Mouse (Mus musculus): ENCODE measurements around the gene Pank4. TPM values are rescaled to one million over a fixed set of nuclear protein-coding genes. Genes with fewer than 3 reads are reported as not detected.

Pank4 gene
- polyA plus RNA-seq, 1 experiment: 16.7 TPM

DNA sequence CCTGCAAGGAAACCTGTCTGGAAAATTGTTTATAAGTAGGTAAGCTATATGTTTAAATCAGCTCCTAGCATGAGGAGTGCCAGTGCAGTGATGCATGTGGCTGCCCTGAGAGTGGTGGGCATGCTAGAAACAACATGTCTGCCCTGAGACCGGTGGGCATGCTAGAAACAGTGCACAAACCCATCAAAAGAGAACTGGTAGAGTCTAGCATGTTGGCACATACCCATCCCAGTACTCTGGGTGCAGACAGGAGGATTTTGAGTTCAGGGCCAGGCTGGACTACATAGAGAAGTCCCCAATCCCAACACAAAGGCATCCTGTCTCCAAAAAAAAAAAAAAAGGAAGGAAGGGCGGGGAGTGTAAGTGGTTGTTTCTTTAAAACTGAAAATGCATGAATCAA, 29.1 kb upstream of the Pank4 start:
- H3K4me1 ChIP-seq (ENCODE audit: control insufficient read depth, insufficient read depth, low read length): no peaks in the 10 kb centered on the region
- no peak overlapping the region for H3K4me3 ChIP-seq (ENCODE audit: control insufficient read depth, low read depth, low read length)
- no peaks in the 10 kb centered on the region for H3K27me3 ChIP-seq (ENCODE audit: control insufficient read depth, insufficient read depth, low read length)
- TF ChIP-seq POLR2A (IDR thresholded peaks at IDR 0.05; ENCODE audit: control insufficient read depth, low read depth, low read length): no peak
- TF ChIP-seq CTCF (IDR thresholded peaks at IDR 0.05; ENCODE audit: control insufficient read depth, insufficient read depth, insufficient replicate concordance, low read depth, low read length): no peak
- no peaks in the 10 kb centered on the region for H3K36me3 ChIP-seq (ENCODE audit: control insufficient read depth, insufficient read depth, low read length)
- no peak overlapping the region for H3K27ac ChIP-seq (ENCODE audit: control insufficient read depth, insufficient read depth, low read depth, low read length)

GRCm38 (mm10) chr4:154935788-154936187, 28.1 kb upstream of the Pank4 start:
- Histone ChIP-seq H3K4me3 (ENCODE audit: control insufficient read depth, low read depth, low read length) (no peak overlapping the region), H3K36me3 (ENCODE audit: control insufficient read depth, insufficient read depth, low read length) (no peaks in the 10 kb centered on the region), H3K27ac (ENCODE audit: control insufficient read depth, insufficient read depth, low read depth, low read length) (no peak overlapping the region), H3K27me3 (ENCODE audit: control insufficient read depth, insufficient read depth, low read length) (no peaks in the 10 kb centered on the region), H3K4me1 (ENCODE audit: control insufficient read depth, insufficient read depth, low read length) (no peaks in the 10 kb centered on the region)
- no peak for TF ChIP-seq CTCF (IDR thresholded peaks at IDR 0.05; ENCODE audit: control insufficient read depth, insufficient read depth, insufficient replicate concordance, low read depth, low read length)
- no peak for TF ChIP-seq POLR2A (IDR thresholded peaks at IDR 0.05; ENCODE audit: control insufficient read depth, low read depth, low read length)

DNA sequence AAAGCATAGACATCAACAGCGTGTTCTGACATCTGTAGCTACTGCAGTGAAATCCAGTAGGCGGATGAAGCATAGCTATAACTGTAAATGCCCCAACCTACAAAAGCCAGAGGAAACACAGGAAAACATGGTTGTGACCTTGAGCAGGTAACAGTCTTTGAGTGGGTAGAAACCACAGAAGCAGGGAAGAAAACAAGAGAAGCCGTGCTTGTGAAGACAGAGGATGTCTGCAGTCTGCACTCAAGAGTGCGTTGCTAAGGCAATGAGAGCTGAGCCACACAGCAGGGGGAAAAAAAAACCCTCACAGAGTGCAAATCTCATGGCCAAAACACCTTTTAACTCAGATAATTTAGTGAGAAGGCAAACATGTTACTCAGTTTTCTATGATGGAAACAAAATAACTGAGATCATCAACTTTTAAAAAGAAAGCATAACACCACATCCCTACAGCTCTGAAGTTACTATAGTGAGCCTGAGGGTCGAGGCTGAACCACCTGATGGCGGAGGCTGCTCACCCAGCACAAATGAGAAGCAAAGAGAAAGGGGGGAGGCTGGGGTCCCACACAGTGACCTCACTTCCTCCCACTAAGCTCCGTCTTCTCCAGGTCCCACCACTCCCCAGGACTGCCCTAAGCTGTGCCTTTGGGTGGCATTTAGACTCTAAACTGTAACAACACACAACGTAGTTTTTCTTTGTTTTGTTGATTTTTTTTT, 27.2 kb upstream of the Pank4 start:
- no peak overlapping the region for H3K27ac ChIP-seq (ENCODE audit: control insufficient read depth, insufficient read depth, low read depth, low read length)
- H3K4me3 ChIP-seq (ENCODE audit: control insufficient read depth, low read depth, low read length): no peak overlapping the region
- TF ChIP-seq POLR2A (IDR thresholded peaks at IDR 0.05; ENCODE audit: control insufficient read depth, low read depth, low read length) (no peak), CTCF (IDR thresholded peaks at IDR 0.05; ENCODE audit: control insufficient read depth, insufficient read depth, insufficient replicate concordance, low read depth, low read length) (no peak)
- no peaks in the 10 kb centered on the region for H3K4me1 ChIP-seq (ENCODE audit: control insufficient read depth, insufficient read depth, low read length)
- H3K27me3 ChIP-seq (ENCODE audit: control insufficient read depth, insufficient read depth, low read length): no peaks in the 10 kb centered on the region
- H3K36me3 ChIP-seq (ENCODE audit: control insufficient read depth, insufficient read depth, low read length): no peaks in the 10 kb centered on the region

DNA sequence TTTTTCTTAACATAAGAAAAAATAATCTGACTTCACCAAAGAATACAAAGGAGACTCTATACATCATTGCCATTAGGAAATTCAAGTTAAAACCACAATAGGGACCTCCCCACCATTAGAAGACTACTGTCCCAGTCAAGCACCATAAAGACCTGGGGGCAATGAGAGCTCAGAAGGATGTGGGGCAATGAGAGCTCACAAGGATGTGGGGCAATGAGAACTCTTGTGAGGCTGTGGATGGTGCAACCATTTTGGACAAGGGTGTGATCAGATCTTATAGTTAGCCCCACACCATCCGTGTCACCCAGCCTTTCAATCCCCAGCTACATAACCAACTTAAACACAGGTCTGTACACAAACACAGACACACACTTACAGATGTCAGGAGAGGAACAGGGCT, 26.2 kb upstream of the Pank4 start:
- H3K27ac ChIP-seq (ENCODE audit: control insufficient read depth, insufficient read depth, low read depth, low read length): no peak overlapping the region
- H3K4me1 ChIP-seq (ENCODE audit: control insufficient read depth, insufficient read depth, low read length): no peaks in the 10 kb centered on the region
- H3K36me3 ChIP-seq (ENCODE audit: control insufficient read depth, insufficient read depth, low read length): no peaks in the 10 kb centered on the region
- no peak for TF ChIP-seq POLR2A (IDR thresholded peaks at IDR 0.05; ENCODE audit: control insufficient read depth, low read depth, low read length)
- no peak for TF ChIP-seq CTCF (IDR thresholded peaks at IDR 0.05; ENCODE audit: control insufficient read depth, insufficient read depth, insufficient replicate concordance, low read depth, low read length)
- no peaks in the 10 kb centered on the region for H3K27me3 ChIP-seq (ENCODE audit: control insufficient read depth, insufficient read depth, low read length)
- H3K4me3 ChIP-seq (ENCODE audit: control insufficient read depth, low read depth, low read length): no peak overlapping the region

- TF ChIP-seq CTCF (IDR thresholded peaks at IDR 0.05; ENCODE audit: control insufficient read depth, insufficient read depth, insufficient replicate concordance, low read depth, low read length): no peak
- no peak for TF ChIP-seq POLR2A (IDR thresholded peaks at IDR 0.05; ENCODE audit: control insufficient read depth, low read depth, low read length)
- no peaks in the 10 kb centered on the region for H3K36me3 ChIP-seq (ENCODE audit: control insufficient read depth, insufficient read depth, low read length)
- no peaks in the 10 kb centered on the region for H3K27me3 ChIP-seq (ENCODE audit: control insufficient read depth, insufficient read depth, low read length)
- H3K4me1 ChIP-seq (ENCODE audit: control insufficient read depth, insufficient read depth, low read length): no peaks in the 10 kb centered on the region
- H3K4me3 ChIP-seq (ENCODE audit: control insufficient read depth, low read depth, low read length): no peak overlapping the region
- no peak overlapping the region for H3K27ac ChIP-seq (ENCODE audit: control insufficient read depth, insufficient read depth, low read depth, low read length)
Measured at GRCm38 (mm10) chr4:154940156-154940555, 23.8 kb upstream of the Pank4 start.

DNA sequence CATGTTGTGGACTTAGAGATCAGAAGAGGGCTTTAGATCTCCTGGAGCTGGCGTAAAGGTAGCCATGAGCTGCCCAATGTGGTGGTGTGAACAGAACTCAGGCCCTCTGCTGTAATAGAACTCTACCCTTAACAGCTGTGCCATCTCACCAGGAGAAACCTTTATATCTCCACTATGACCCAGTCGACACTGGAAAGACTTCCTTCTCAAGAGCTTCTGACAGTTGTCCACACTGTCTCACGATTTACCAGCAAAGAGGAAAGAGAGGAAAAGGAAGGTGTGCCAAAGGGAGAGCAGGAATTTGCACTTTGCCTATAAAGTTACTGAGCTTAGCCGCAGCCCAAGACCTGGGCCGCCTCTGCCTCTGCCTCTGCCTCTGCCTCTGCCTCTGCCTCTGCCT, 22.1 kb upstream of the Pank4 start:
- Histone ChIP-seq H3K4me3 (ENCODE audit: control insufficient read depth, low read depth, low read length) (no peak overlapping the region), H3K27me3 (ENCODE audit: control insufficient read depth, insufficient read depth, low read length) (no peaks in the 10 kb centered on the region), H3K4me1 (ENCODE audit: control insufficient read depth, insufficient read depth, low read length) (peaks cover 6% of the 10 kb centered on the region), H3K36me3 (ENCODE audit: control insufficient read depth, insufficient read depth, low read length) (no peaks in the 10 kb centered on the region), H3K27ac (ENCODE audit: control insufficient read depth, insufficient read depth, low read depth, low read length) (no peak overlapping the region)
- TF ChIP-seq CTCF (IDR thresholded peaks at IDR 0.05; ENCODE audit: control insufficient read depth, insufficient read depth, insufficient replicate concordance, low read depth, low read length) (no peak), POLR2A (IDR thresholded peaks at IDR 0.05; ENCODE audit: control insufficient read depth, low read depth, low read length) (no peak)

DNA sequence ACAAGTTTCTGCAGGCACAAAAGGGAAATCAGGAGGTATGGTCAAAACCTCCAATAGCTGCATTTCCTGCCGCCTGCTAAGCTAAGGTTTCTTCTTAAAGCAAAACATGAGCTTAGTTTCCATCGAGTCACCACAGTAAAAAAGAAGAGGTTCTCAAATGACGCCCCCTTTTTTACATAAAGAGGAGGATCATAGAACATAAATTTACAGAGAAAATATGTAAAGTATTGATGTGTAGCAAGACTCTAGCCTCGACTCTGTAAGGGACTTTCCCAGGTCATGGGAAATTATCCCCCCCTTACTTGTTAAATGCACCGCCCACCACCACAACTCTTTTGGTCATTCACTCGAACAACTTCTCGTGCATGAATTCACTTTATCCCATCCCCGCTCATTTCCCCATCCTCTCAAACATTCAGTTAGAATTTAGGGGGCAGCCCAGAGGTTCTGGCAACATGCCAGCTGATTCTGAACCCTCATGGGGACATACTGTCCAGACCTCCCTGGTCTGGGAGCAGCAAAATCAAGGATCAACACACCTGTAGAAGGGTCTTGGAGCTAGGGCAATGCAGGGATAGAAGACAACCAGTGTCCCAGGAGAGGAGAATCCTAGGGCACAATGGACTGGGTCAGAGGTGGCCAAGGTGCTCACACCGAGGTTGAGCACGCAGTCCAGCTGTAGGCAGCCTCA, 21.1 kb upstream of the Pank4 start:
- no peak for TF ChIP-seq POLR2A (IDR thresholded peaks at IDR 0.05; ENCODE audit: control insufficient read depth, low read depth, low read length)
- TF ChIP-seq CTCF (IDR thresholded peaks at IDR 0.05; ENCODE audit: control insufficient read depth, insufficient read depth, insufficient replicate concordance, low read depth, low read length): no peak
- no peaks in the 10 kb centered on the region for H3K27me3 ChIP-seq (ENCODE audit: control insufficient read depth, insufficient read depth, low read length)
- H3K36me3 ChIP-seq (ENCODE audit: control insufficient read depth, insufficient read depth, low read length): no peaks in the 10 kb centered on the region
- H3K27ac ChIP-seq (ENCODE audit: control insufficient read depth, insufficient read depth, low read depth, low read length): no peak overlapping the region
- H3K4me1 ChIP-seq (ENCODE audit: control insufficient read depth, insufficient read depth, low read length): peaks cover 6% of the 10 kb centered on the region
- H3K4me3 ChIP-seq (ENCODE audit: control insufficient read depth, low read depth, low read length): no peak overlapping the region
